Mouse (Mus musculus) cerebellum, adult (tissue): ENCODE measurements around the gene Ybx1.

ENCODE experiments used
- ATAC-seq: cut with Nextera tagmentation; 2 replicates; pipeline ENCODE4 v1.9.2; 2017; ENCODE audit warnings: mild to moderate bottlenecking, moderate library complexity, mixed read lengths; ENCODE audit not compliant: insufficient number of reproducible peaks, low FRiP score, low TSS enrichment

The Ybx1 gene

DNA sequence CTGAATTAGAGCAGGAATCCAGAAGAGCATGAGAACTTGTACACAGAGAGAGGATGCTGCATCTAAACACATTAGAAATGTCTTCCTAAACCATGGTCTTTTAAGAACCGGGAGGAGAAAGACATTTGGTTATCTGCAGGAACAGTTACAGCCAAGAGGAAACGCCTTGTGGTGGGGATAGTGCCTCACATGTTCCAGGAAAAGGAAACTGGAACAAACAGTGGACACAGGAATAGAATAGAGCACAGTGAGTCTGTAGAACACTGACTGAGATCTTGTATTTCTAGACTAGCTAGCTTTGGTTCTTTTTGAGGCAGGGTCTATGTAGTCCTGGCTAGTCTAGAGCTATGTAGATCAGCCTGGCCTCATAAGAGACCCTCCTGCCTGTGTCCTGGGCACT, 19.2 kb downstream of the Ybx1 start:
- ATAC-seq, result no peak

DNA sequence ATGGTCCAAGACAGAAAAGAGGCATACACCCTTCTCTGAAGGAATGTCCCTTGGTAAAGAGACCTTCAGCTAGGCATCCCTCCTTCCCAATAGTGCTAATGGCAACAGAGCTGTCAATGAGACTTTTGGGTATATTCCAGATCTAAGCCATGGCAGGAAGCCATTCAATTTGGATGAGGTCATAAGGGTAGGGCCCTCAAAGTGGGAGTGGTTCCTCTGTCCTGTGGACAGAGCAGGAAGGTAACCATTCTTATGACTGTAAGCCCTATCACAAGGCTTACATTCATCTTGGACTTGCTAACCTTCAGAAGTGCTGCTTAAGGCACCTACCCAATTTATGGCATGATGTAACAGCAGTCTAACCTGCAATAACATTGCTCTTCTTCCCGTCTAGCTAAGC, 19.8 kb downstream of the Ybx1 start:
- no peak for ATAC-seq

DNA sequence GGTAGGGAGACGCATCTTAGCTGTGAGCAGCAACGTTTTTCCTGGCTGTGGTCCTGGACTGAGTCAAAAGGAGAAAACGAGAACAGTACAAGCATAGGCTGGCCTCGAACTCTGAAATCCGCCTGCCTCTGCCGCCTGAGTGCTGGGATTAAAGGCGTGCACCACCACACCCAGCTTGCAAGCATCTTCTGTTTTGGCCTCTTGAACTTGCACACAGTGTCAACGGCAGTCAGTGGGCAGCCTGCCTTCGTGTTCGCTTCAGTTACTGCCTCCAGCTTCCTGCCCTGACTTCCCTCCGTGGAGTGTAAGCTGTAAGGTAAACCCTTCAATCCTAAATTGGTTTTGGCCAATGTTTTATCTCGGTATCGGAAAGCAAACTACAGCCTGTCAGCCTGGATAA, 27.8 kb downstream of the Ybx1 start:
- no peak for ATAC-seq

DNA sequence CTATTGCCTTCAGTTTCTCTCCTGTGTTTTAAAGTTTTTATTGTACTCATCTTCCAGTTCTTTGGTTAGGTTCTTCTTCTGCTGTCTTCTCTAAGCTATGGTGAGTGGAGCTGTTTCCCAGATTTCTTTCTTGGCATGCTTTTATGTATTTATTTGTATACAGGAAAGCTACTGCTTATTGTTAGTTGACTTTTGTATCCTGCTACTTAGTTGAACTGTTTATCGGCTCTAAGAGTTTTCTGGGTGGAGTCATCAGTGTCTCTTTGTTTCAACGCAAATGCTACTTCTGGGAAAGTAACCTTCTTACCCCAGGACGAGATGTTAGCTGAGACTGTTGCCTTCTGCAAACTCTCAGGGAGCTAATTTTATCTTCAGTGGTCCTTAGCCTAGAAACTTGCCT, 30.9 kb downstream of the Ybx1 start:
- no peak for ATAC-seq

DNA sequence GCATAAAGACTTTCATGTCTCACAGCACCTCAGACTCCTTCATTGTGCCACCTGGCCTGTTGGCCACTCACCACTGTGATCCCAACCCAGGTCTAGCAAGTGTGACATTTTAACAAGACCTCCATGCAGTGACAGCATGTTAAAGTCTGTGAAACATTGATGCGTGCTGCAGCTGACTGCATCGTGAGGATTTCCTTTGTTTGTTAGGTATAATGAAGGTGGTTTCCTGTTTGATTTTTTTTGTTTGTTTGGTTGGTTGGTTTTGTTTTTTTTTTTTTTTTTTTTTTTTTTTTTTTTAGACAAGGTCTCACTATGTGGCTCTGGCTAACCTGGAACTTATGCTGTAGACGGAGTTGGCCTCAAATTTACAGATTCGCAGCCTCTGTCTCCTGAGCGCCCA, 31.9 kb downstream of the Ybx1 start:
- ATAC-seq, result no peak

DNA sequence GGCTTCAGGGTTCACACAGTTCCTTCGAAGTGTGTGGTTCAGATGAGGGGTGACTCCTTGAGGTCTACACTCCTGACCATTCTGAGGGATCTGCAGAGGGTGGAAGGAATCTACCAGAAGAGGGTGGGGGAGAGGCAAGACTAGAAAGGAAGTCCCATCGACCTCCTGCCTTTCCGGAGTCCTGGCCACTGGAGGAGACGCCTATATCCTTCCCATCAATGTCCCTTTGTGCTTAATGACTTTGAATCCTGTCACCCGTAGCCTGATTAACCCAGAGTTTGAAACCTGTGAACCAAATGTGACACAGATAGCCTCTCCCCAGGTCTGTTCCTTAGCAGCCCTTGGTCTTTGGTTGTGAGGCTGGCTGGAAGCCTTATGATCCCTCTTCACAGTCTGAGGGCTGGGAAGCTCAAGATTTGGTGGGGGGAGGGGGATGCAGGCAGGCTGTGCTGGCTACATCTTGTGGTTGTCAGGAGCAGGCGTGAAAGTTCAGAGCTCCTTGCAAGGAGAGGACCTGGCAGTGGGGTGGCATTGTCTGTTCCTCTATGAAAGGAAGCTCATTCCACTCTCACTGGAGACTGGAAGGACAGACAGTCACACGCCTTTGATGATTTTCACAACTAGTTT, 33.2 kb downstream of the Ybx1 start:
- ATAC-seq, result no peak

DNA sequence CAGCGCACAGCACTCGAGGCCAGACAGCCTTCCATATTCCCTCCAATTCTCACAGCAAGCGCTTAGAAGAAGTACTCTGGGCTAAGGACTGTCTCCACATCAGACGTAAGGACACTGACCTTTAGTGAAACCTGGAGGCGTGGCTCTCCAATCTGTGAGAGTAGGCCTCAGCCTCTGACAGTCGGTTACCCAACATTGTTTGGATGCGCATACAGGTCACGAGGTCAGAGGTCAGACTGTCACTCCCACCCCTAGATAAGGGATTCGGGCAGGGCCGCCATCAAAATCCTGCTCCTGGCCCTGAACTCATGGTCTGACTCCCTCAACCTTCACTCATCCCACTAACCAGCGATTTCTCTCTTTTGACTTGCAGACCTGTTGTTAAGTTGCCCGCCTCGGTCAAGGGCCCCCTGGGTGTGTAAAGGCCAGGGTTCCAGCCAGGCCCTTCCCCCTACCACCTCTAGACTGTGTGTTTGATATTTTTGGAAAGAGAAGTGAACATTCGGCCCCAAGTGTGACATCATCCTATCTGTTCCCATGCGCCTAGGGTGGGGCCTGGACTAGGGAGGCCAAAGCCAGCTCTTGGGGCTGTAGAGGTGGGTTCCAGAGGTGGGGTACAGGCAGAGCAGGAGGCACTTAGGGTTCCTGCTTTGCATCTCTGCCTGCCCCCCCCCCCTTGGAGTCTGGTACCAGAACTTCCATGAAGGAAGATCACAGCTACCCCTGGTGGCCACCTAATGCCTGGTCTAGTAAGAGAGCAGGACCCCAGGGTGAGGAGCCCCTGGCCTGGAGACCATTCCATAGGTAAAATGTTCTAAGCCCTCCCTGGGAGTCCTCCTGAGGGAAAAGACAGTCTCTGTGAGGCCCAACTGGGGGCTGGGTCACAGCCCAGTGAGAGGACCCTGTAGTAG, 34.8 kb downstream of the Ybx1 start:
- no peak for ATAC-seq

DNA sequence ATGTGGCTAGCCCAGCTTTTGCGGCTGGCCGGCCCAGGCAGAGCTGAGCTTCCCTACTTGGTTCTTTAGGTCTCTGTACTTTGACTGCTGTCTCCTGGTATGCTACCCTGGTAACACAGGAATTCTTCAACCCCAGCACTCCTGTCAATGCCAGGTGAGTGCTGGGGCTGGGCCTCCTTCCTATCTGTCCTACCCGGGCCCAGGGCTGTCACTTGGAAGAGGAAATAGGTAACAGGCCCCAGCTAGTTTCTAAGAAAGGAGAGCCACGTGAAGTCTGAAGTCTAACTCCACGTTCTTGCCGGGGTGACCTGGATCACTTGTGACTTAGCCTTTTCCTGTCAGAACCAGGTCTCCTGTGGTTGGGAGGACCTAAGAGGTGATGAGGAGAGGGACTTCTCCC, 37.3 kb downstream of the Ybx1 start:
- no peak for ATAC-seq

DNA sequence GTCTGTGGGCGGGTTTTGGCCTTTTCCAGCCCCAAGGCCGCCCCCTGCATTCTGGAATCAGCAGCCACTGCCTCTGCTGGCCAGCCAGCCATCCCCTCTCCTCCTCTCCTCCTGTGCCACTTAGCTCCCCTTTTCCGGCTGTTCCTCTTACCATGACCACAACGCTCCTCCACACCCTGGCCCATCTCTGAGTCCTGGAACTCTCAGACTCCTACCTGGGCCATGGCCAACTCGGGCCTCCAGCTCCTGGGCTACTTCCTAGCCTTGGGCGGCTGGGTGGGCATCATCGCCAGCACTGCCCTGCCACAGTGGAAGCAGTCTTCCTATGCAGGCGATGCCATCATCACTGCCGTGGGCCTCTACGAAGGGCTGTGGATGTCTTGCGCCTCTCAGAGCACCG, 39.1 kb downstream of the Ybx1 start, which contains the start of gene Cldn19:
TSS of gene Cldn19 (plus strand) at position 64 of the 400 bp plus-strand sequence.
- no peak for ATAC-seq

DNA sequence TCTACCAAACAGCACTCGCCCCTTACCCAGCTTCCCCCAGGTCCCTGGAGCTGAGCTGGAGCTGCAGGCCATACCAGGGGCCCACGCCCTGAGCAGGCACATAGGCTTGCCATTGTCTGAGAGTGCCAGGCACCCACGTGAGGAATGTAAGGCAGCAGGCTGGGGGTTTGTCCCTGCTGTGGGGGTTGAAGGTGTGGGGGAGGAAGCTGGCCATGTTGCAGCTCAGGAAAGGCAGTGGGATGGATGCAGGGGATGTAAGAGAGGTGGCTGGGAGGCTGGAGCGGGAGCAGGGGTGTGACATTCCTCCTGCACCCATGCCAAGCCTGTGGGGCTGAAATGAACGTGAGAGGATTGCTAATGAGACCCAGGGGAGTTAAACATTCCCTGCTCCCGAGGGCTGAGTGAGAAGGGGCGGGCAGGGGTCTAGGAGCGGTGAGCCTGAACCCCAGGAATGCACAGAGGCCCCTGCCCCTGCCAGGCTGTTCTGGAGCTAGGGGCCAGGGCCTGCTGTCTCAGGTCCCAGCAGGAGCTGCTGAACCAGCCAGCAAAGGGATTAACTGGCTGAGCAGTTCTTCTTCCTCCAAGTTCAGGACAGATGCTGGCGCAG, 40.3 kb downstream of the Ybx1 start:
- ATAC-seq, result no peak

DNA sequence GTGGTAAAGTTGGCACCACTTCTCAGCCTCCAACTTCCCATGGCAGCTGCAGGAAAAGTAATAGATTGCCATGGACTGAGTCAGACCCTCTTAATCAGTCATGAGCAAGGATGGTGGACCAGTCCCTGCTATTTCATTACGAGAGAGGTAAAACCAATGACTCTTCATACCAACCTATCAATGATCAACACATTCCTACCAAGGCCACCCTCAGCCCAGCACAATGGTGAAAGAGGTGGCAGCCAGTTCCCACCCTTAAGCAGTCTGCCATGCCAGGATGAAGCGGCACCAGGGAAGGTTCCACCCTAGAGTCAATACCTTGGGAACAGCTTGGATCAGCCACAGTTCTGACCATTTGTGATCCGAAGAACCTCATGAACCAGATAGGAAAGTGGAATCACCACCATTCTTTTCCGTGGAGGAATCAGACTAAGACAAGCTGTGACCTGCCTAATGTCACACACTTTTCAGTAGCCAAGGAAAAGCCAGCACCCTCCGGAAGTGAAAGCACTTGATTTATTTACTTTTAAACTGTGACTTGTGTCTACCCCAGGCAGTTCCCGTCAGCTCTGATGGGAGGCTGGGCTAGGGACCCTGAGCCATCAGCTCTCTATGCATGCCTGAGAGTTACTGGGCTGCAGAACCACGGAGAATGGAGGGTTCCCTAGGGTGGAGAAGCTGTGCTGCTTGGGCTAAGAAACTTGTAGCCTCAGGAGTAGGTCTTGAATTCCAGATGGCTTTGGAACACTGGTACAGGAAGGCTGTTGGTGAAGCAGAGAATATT, 42.2 kb downstream of the Ybx1 start:
- ATAC-seq, result no peak

DNA sequence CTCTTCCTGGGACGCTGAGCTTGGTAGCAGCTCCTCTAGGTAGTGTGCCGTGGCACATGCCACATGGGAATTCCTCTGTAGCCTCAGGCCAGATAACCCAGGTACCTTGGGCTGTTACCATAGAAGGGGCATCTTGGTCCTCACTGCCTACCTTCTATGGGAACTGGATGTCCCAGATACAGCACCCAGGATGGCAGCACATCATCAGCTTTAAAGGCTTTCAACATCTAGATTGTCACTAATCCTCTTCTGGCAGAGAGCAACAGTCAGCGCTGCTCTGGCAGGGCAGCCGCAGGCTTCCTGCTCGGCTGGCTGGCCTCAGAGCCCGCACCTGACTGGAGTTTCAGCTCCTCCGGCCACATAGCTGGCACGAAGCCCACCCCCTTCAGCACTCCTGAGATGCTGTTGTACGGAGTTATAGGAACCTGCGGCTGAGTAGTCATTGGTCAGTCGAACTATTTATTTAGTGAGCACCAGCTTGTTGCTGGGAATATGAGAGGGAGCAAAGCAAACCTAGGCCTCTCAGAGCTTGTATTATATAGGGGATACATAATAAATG, 45.9 kb downstream of the Ybx1 start:
- ATAC-seq, result no peak

DNA sequence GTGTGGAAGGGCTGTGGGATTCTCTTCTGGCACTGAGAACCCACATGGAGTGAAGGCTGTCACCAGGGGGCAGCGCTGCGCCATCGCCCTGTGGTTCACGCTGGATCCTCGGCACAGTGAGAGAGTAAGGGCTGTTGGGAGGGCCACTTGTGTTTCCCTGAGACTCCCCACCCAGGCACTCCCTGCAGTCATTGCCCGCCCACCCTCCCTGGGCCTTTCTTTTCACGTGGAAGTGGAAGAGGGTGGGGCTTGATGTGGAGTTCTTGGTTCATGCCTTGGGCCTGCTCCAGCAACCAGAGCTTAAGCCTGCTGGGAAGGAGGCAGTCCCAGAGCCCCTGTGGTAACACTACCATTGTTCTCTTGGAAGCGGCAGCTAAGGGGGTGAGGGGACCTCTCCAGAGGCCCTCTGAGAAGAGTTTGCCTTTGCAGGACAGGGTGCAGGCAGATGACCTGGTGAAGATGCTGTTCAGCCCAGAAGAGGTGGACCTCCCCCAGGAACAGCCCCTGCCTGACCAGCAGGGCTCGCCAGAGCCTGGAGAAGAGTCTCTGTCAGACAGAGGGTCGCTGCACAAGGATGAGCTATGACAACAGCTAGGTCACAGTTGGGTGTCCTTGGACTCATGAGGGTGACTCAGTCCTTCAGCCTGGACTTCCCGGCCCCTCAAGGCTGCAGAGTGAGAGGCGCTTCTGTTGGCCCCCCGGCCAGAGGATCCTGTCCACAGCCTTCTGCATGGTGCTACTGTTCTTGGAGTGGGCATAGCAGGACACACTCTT, 46.8 kb downstream of the Ybx1 start:
- no peak for ATAC-seq

DNA sequence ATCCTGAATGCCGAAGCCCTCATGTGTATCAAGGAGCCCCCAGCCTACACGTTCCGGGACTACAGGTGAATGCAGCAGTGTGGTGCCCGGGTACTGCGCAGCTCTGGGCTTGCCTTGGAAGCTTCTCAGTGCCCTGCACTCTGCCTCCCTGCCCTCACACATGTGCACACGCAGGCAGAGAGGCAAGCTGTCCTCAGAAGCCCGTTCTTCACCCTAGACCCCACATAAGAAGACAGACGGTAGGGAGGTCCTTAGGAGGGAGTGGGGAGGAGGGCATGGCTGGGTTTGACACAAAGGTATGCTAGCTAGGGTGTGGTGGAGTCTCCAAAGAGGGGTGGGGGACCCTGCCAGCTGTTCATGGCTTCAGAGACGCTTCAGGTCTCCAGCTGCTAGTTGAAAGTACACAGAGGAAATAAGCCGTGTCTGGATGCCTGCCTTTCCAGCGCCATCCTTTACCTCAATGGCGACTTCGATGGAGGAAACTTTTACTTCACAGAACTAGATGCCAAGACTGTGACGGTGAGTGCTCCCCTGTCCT, 47.6 kb downstream of the Ybx1 start:
- no peak for ATAC-seq

DNA sequence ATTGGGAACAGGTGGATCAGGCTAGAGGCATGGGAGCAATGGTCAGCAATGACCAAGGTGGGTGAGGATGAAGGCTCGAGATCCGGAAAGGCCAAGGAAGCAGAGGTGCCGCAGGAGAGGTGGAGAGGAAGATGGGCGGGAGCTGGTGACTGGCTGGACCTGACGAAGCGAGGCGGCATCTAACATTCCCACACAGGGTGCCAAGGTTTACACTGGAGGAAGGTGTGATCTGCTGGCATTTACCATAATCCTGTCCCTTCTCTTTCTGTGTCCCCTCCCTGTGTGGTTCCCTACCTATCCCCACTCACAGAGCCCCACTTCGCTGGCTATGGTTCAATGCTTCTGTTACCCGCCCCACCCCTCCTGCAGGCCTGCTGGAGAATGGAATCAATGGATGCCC, 48.4 kb downstream of the Ybx1 start:
- ATAC-seq, result no peak

DNA sequence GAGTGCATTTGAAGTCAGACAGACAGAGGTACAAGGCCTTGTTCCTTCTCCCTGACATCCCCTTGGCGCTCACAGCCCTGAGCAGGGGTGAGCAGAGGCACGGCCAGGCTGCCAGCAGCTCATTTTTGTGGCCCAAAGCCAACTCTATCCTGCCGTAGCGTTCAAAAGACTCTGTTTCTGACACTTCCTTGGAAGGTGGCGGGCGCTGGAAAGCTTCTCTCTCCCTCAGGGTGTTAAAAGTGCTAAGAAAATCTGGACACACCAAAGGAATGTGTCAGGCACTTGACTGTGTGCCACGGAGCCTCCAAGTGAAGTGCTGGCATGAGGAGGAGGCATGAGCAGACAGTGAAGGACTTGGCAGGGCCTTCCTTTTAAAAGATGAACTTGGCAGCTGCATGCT, 48.8 kb downstream of the Ybx1 start:
- ATAC-seq, result no peak

DNA sequence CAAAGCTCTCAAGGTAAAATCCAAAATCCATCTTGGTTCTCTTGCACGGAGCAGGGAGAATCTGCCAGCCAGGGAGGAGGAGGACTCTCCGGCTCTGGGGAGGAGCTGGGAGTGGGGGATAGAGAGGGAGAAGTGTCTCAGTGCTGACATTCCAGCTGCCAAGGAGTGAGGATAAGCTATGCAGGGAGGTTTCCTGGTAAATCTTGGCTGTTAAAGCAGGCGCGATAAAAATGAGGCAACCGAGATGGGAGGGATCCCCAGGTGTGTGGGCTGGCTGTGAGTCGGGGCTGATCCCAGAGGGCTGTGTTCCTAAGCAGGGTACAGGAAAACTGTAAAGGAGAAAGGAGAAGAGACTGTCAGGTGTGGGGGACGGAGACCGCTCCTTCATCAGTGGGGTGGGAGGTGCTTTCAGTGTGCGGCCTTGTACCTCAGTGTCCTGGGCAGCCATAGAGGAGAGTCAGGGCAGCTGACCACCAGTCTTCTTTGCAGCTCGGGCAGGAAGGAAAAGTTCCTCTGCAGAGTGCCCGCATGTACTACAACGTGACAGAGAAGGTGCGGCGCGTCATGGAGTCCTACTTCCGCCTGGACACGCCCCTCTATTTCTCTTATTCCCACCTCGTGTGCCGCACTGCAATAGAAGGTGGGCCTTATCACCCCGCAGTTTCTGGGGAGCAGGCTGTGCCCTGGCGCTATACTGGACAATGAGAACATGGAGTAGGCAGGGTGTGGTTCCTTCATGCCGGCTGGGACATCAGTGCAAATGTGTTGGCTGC, 49.8 kb downstream of the Ybx1 start:
- no peak for ATAC-seq

DNA sequence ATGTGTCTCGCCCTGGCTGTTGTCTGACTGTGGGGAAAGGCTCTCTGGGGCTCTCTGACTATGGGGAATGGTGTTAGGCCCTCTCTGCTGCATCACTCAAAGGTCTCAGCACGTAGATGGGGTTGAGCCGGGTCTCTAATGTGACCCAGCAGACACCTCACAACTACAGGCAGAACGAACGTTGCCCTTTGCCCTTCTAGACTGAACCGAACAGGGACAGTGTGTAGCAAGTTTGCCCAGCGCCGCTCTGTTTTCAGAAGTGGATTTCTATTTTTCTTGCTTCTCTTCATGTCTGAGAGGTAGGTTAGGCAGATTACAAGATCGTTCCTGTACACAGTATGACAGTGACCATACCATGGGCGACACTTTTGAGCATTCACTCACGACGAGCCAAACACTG, 51.8 kb downstream of the Ybx1 start:
- ATAC-seq, result no peak

DNA sequence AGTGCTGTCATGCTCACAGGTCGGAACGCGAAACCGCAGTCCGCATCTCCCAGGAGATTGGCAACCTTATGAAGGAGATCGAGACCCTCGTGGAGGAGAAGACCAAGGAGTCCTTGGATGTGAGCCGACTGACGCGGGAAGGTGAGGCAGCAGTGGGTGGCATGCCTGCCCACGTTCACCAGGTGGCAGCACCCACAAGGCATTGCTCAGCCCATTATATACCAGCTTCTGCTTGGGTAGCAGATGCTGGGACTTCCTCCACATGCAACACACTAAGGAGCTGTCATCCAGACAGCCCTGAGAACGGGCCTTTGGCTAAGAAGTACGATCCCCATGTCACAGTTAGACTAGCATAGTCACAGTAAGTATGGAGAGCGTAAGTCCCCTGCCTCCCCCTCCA, 52.7 kb downstream of the Ybx1 start:
- no peak for ATAC-seq
